In the genomic region with DNA sequence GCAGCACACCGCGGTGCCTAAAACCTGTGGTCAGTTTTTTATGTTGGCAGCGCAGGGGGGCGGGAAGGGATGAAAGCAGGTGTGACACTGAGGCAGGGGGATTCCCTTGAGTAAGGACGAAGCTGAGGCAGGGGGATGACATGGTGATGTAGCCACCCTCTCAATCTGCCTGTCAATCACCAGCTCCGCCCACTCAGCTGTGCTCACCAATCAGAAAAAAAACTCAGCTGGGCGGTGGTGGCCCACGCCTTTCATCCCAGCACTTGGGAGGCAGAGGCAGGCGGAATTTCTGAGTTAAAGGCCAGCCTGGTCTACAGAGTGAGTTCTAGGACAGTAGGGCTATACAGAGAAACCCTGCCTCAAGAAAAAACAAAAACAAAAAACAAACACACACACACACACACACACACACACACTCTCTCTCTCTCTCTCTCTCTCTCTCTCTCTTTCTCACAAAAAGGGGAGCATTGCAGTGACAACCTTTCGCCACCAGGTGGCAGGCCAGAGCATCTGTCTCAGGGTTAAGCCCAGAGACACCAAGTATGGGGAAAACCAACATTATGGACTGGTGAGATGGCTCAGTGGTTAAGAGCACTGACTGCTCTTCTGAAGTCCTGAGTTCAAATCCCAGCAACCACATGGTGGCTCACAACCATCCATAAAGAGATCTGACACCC, we compare ENCODE assay signal across 10 mouse cellular contexts. TPM values are rescaled to one million over a fixed set of nuclear protein-coding genes. Genes with fewer than 3 reads are reported as not detected.
A peak's percentile ranks its signal among the peaks of the same experiment; 100 is the strongest.
DNase-seq lines count a peak whose midpoint lies in the region; ATAC-seq and TF ChIP-seq lines count a peak whose summit lies in the region.
"Not testable (repeated sequence)": the region's sequence is repeated elsewhere in the genome, so short reads cannot be mapped to it uniquely, and the experiment has no call there.
"Had no signal": no experiment of that assay in that cellular context is flagged by ENCODE, and none has a peak within 500 bp of the region (broad histone marks: within the 10 kb centered on the region; RNA-seq: fewer than 3 reads in every experiment).

No protein-coding gene starts in this region.

- H3K36me3 ChIP-seq in G1E (replicated peaks); lung, postnatal 0 days (ENCODE audit: insufficient read depth, low read length): not testable (repeated sequence)

- TF ChIP-seq EP300 in lung, postnatal 0 days (IDR thresholded peaks at IDR 0.05): not testable (repeated sequence)

- not testable (repeated sequence) for DNase-seq in G1E (ENCODE audit: low spot score)
- peak; percentile 85 for DNase-seq in c-Kit-positive CD71-positive TER-119-negative erythroid progenitor cells, embryonic 14.5 days (ENCODE audit: low read depth)
- peak; percentile 44 for DNase-seq in fibroblast of lung, adult 2 months (ENCODE audit: low read depth)
- peak; percentile 81 to 88 for DNase-seq in heart, postnatal 36 days
- DNase-seq in layer of hippocampus, adult 9-10 months (ENCODE audit: low spot score): peak; percentile 71
- DNase-seq in lung, postnatal 0 days (ENCODE audit: low spot score): peak; percentile 71
- DNase-seq in retina, embryonic 14.5 days (ENCODE audit: low spot score): peak; percentile 78
- DNase-seq in thymus, postnatal 10 days (ENCODE audit: low spot score in 2 of 2): peak; percentile 83 to 92

- H3K27ac ChIP-seq in lung, postnatal 0 days (ENCODE audit: low read length): not testable (repeated sequence)

- WGBS in lung, postnatal 0 days: 76% methylated on average over 10 of the region's 10 CpGs

- not testable (repeated sequence) for H3K27me3 ChIP-seq in G1E (ENCODE audit: insufficient read depth, low read length); lung, postnatal 0 days (replicated peaks; ENCODE audit: insufficient read depth, low read length)

- not testable (repeated sequence) for H3K4me3 ChIP-seq in G1E (ENCODE audit: low read depth, low read length); lung, postnatal 0 days (ENCODE audit: low read depth, low read length)

- not testable (repeated sequence) for ATAC-seq in G1E (ENCODE audit: extremely low read depth, insufficient number of reproducible peaks, low FRiP score, poor library complexity, severe bottlenecking); lung, postnatal 0 days

- not testable (repeated sequence) for H3K4me2 ChIP-seq in lung, postnatal 0 days (replicated peaks; ENCODE audit: low read depth, low read length)

- H3K9me3 ChIP-seq in G1E (replicated peaks); lung, postnatal 0 days (ENCODE audit: low read length): not testable (repeated sequence)

- peaks cover 10% of the 10 kb centered on the region for H3K4me1 ChIP-seq in G1E (ENCODE audit: insufficient read depth, low read depth, low read length)
- H3K4me1 ChIP-seq in lung, postnatal 0 days (ENCODE audit: insufficient read depth, low read depth, low read length): not testable (repeated sequence)

- peak; percentile 63 for TF ChIP-seq CTCF in G1E (IDR thresholded peaks at IDR 0.05; ENCODE audit: low read depth, low read length)
- TF ChIP-seq CTCF in lung, postnatal 0 days (IDR thresholded peaks at IDR 0.05): peak; percentile 92

- intact Hi-C loops in heart, postnatal 36 days (cut with DNase I): loop anchor here (2.0 to 10.0 kb wide), 2 partner anchors 314 to 362 kb away; no protein-coding TSS in a partner anchor

- H3K9ac ChIP-seq in lung, postnatal 0 days (replicated peaks; ENCODE audit: low read depth): not testable (repeated sequence)

RNA-seq across cellular contexts. Expression of a gene that starts 35.4 kb away (rescaled TPM):
- total RNA-seq in G1E (2014; fragmentation: Nextera tagmentation): 178 and 191 TPM in 2 replicates
- 151 and 172 TPM in 2 replicates for total RNA-seq in G1E (2017)
- polyA plus RNA-seq in G1E (2012): 51.3 and 72.9 TPM in 2 replicates
- 100 to 1,000 TPM; 125 to 141 TPM for total RNA-seq in heart, postnatal 36 days (2021)
- 26.9 and 31.3 TPM in 2 replicates for polyA plus RNA-seq in lung, postnatal 0 days (2015; fragmentation: Nextera tagmentation; extraction: Ambion mirVana)

RNA-seq across cellular contexts. Expression of a gene that starts 39.7 kb away (rescaled TPM):
- not detected in 2 replicates for total RNA-seq in G1E (2014; fragmentation: Nextera tagmentation)
- total RNA-seq in G1E (2017): not detected in 2 replicates
- not detected in 2 replicates for polyA plus RNA-seq in G1E (2012)
- not detected for total RNA-seq in heart, postnatal 36 days (2021)
- polyA plus RNA-seq in lung, postnatal 0 days (2015; fragmentation: Nextera tagmentation; extraction: Ambion mirVana): not detected in 2 replicates
- polyA plus RNA-seq: forebrain, embryonic 15.5 days; lung, embryonic 16.5 days had no signal
